Mouse (Mus musculus): ENCODE data around the gene Gli3.

The Gli3 gene

DNA sequence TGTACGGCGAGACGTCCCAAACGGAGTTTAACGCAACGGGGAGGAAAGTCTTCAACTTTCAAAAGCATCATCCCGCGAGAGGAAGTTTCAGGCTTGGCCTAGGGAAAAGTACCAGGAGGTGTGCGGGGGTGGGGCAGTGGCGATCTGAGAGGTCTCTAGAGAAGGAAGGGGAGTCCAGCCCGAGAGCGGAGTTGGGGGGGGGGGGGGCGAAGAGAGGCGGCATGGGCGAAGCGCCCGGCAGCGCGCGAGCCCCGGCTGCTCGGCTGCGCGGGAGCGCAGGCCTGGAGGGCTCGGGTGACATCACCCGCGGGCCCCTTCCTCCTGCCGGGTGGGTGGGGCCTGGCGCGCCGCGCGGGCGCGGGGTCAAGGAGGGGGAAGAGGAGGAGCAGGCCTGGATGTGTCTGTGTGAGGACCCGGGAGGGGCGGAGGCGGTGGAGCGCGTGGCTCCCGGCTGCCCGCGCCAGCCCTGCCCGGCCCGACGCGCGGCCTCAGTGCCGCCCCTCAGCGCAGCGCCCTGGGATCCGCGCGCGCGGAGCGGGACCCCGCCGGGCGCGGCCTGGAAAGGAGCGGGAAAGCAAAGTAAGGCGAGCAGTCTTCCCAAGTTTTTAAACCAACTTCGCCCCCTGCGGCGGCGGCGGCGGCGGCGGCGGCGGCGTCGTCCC is at the start of gene Gli3:
Gene Gli3 (plus strand): TSS at position 406 of the 662 bp plus-strand sequence.
- DNase-seq (ENCODE audit: low spot score) = no peak

DNA sequence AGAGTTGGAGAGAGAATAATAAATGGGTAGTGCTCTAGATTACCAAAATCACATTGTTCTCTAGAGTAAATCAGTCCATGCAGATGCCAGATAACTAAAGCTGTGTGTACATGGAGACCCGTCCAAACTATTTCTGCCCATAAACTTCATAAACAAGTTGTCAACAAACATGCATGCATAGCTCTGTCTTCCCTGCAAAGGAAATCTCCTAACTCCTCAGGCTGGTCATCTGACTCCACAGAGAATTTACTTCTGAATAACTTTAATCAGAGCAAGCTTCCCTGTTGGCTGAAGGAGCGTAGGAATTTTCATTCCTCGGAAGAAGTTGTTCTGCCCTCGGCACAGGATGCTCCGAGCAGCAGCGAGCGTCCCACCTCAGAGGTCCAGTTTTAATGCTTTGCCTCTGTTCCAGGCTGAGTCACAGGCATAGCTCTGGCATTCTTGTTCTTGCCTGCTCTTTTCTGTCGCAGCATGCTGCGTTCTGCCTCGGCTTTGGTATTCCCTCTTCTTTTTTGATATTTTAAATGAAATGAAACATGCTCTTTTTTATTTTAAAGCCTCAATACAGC is 41.8 kb upstream of the Gli3 start:
- DNase-seq (ENCODE audit: low spot score) = no peak

DNA sequence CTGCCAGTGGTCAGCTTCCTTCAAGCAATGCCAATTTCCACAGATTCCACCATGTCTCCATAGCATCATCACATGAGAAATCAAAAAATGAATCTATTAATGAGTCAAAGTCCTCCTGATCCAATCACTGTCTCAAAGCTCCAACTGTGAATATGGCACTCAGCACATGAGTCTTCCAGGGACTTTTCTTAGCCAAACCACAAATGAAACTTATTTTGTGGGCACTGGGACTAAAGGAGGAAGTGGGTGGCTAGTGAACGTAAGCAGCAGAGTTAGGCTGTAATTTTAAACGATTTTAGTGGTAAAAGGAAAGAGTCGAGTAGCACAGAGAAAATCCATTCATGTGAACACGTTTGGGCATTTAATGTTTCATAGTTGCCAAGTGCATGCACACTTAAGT is 21.0 kb upstream of the Gli3 start:
- no peak for DNase-seq (ENCODE audit: low spot score)

DNA sequence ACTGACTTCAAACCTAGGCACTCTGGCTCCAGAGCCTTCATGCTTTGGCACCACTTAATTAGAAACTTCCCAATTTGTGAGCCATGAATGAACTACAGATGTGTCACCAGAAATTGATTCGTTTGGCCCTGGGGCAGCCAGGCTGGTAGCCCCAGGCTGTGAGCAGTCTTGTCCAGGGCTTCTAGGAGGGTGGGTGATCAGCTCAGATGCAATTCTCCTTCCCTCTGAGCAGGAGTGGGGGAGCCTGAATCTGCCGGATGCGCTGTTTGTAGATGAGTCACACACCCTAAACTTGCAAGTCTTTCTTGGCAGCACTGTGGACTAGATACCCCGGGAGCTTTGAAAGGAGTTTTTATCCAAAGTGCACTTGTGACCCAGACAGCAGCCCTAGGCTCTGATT is 18.7 kb upstream of the Gli3 start:
- no peak for DNase-seq (ENCODE audit: low spot score)

DNA sequence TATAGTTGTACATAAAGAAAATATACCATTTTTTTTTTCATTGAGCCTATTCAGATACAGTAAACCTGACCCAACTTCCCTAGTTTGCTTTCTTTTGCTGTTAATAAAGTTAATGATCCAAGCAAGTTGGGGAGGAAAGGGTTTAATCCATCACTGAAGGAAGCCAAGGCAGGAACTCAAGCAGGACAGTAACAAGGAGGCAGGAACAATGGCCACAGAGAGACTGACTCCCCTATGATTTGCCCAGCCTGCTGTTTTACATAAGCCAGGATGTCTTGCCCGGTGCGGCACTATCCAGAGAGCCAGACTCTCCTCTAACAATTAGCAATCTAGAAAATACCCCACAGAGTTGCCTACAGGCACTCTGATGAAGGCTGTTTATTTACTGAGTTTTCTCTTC is 17.4 kb upstream of the Gli3 start:
- DNase-seq (ENCODE audit: low spot score) = no peak

DNA sequence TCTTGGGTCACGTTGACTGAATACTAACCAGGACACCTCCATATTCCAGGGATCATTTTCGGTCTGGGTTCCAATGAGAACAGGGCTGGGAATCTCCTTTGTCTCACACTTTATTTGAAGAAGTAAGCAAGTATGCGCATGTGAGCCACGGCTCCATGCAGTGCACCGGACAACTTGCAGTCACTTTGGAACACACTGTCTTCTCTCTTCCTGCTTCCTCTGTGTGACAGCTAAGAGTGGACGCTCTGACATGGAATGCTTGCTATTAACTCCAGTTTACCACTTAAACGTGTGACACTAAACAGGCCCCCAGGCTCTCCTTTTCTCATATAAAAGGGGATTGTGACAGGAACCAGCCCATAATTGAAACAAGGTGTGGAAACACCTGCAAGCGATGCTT is 17.0 kb upstream of the Gli3 start:
- DNase-seq (ENCODE audit: low spot score) = no peak

DNA sequence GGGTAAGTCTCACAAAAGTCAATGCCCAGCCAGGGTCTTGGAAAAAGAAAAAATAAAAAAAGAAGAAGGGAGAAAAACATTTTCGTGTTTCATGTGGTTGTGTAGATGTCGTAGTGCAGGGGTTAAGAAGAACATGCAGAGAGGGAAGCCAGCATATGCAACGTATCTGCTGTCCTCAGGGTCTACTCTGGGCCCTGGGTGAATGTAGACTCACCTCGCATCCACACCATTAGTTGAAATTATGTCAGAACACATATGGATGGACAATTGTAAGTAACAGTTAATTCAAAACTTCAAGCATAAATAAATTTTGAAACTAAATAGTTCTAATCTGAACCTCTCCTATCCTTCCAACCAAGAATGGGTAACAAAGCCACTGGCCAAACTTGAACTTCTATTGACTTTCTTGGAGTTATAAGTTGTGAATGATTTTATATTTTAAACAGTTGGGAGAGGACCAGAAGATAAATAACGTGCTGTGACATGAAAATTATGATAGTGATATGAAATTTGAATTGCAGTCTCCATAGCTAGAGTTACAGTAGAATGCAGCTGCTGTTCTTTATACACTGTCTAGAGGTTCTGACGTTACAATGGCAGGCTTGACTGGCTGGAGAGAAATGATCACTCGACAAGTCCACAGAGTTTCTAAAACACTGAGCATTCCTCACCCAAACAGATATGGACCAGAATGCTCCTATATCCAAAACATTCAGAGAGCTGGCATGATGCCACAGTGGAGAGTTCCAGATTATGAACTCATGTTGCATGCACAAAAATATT is 16.1 kb upstream of the Gli3 start:
- no peak for DNase-seq (ENCODE audit: low spot score)

DNA sequence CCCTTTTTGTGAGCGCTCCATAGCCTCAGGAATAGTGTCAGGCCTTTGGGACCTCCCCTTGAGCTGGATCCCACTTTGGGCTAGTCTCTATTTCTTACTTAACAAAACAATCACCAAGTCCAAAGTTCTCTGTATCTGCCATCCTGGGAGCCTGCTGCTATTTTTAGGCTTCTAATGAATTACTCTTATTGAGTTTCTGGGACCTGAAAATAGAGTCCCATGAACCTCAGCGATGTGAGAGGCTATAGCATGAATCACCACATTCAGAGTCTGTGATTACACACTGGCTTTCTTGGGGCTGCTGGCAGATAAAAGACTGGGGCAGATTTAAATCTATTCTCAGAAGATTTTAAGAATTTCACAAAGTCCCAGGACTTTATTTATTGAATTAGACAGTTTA is 12.1 kb upstream of the Gli3 start:
- DNase-seq (ENCODE audit: low spot score) = no peak

DNA sequence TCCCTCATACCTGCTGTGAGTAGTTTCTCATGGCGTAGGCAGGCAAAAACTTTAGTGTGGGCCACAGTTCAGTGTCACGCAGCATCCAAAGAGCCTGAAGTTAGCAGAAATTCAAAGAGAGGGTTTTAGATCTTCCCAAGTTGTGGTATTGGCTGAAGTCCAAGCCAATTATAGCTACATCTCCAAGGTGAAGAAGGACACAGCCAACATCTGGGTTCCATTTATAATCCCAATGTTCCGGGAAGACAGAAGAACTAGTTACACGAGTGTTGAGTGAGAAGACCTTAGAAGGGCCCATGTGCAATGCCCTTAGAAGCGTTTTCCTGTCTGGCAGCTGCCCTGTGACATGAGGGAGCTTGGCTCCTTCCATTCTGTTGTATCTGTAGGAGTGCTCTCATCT is 5.2 kb upstream of the Gli3 start:
- DNase-seq (ENCODE audit: low spot score) = no peak

DNA sequence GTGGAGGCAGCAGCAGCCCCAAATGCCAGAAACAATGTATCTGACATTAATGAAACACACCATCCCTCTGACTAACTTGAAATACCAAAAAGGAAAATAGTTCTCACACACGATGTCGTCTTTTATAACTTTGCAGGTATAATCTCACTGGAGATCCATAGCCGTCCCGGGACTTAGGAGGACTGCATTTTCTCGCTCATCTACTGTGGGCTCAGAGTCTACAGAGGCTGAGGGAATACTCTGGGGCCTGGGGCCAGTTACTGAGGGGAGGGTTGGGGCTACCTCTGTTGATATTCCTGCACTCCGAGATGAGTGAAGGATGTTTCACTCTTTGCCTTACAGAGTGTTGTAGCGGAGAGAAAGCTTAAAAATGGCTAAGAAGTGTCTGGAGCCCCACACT is 1.1 kb upstream of the Gli3 start:
- DNase-seq (ENCODE audit: low spot score) = no peak

DNA sequence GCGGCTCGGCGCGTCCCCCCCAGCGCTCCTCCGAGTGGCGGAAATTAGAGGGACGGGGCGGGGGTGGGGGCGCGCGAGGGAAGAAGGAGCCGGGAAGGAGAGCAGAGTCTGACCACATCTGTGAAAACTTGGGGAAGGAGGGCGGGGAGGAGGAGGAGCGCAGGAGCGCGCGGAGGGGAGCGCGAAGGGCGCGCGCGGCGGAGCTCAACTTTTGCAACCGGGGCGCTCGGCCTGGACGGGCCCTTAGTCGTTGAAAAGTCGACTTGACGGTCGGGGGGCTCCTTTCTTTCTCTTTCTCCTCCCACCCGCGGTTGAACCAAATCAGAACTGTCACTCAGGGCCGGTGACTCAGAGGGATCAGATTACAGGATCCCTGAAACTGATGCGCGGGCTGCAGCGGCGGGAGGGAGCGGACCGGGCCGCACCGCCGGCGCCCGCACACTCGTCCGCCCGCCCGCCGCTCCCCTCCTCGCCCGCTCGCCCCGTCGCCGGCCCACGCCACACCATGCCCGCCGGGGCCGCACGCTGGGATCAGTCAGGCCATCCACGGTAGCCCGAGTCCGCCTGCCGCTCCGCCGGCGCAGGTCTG is 551 bp downstream of the Gli3 start:
- no peak for DNase-seq (ENCODE audit: low spot score)

DNA sequence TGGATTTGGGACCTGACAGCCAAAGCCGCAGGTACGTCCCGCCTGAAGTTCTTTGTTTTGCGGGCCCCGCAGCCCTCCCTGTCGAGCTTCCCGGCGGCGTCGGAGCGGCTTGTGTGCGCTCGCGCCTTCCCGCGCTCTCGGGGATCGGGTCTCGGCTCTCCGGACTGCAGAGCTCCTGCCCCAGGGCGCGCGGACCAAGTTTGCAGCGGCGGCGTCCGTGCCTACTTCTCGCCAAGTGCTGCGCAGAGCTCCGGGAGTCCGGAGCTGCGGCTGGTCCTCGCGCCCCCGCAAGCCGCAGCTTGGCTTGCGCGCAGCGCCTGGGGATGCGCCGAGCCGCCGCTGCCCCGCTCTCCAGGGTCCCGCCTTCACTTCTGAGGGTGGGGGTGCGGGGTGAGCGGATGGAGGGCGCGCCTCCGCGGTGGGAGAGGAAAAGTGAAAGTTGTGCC is 1.1 kb downstream of the Gli3 start:
- no peak for DNase-seq (ENCODE audit: low spot score)

DNA sequence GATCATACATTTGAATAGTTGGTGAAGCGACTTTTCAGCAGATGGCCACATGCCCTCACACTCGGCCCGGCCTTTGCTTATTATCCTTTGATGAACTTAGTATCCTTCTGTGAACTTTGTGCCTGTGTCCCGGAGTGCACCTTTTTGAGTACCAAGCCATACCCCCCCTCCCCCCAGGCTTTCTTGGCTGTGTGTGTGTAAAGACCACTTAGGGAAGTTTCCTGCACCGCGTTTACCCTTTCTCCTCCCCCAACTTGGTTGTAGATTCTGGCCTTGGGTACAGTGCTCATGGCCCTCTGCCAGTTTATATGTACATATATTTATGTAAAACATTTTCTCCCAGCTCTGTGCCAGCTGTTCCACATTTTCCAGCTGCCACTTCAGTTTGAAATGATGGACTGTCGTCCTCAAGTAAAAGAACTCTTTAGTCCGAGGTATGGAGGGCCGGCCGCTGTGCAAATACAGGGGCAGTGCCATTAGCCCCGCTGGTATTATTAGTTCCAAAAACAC is 1.8 kb downstream of the Gli3 start:
- no peak for DNase-seq (ENCODE audit: low spot score)

DNA sequence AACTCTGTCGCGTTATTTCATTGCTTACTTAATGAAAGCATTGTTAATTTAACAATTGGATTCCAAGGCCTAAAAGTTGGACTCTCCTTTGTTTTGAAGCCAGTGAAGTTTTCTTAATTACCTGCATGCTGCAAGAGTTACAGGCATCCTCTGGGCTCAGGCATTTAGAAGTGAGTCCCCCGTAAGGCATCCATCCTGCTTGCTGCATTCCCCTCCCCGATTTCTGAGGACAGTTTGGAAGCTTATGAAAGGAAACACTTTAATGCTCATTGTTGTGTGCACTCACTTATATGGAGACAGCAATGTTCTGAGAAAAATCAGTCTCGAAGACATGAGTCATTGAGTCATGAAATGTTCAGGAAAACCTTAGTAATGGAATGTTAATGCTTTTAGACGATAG is 3.5 kb downstream of the Gli3 start:
- no peak for DNase-seq (ENCODE audit: low spot score)

DNA sequence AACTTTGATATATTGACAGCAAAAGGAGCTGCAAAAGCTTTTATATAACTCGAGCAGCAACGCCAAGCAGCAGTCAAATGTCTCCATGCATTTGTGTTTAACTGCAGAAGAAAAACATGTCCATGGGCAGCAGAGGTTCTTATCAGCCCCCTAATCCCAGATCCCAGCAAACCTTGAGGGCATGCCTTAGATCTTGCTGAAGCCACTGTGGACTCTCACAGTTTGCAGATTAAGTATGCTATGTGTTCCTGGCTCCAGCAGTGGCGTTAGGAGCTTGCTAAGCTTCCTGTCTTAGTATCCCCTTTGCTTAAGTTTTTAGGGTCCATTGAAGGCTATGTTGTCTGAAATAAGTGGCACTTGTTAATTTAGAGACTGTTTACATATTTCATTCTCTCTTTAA is 4.4 kb downstream of the Gli3 start:
- DNase-seq (ENCODE audit: low spot score) = no peak

DNA sequence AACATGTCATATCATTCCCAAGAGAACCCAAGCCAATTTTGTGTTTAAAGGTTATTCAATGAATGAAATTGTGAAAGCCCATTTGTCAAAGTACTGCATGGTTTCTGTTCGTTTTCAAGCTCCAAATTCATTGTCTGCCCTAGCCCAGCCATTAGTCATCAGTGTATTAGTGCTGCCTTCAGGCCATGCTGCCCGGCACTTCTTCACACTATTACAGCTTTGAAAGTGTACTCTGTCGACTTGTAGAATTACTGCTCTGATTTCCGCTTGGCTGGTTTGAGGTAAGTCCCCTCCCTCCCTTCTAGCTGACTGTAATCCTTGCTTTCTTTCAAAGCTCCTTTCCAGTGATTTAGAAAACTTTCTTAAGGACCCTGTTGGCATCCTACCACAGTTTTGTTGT is 5.4 kb downstream of the Gli3 start:
- DNase-seq (ENCODE audit: low spot score) = no peak

DNA sequence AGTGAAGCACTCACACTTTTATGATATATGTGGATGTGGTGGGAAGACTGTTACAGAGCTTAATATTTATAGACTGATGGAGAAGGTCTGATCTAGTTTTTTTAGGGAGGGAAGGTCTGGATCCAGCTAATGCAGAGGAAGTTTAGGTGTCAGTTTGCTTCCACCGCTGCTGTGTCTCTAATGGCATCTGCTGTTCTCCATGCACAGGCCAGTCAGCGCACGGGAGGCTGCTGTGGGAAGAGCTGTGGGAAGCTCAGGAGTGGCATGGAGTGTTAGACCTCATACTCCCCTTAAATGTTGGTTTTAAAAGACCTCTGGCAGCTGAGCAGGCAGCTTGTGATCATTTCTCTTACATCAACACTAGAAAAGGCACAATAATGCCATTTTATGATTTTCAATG is 7.0 kb downstream of the Gli3 start:
- no peak for DNase-seq (ENCODE audit: low spot score)

DNA sequence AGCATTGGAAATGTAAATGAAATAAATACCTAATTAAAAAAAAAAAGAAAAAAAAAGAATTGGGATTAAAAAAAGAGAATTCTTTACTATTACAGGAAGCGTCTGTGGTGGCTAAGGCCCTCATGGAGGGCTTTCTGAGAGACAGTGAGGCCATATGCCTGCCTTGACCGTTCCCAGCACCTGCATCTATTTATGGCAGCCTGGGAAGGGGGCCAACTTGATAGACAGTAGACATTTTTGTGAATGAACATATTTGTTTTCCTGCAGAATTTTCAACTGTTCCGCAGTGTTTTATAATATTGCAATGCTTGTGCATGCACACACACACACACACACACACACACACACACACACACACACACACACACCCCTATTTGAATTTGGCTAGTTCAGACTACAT is 9.7 kb downstream of the Gli3 start:
- DNase-seq (ENCODE audit: low spot score) = no peak

DNA sequence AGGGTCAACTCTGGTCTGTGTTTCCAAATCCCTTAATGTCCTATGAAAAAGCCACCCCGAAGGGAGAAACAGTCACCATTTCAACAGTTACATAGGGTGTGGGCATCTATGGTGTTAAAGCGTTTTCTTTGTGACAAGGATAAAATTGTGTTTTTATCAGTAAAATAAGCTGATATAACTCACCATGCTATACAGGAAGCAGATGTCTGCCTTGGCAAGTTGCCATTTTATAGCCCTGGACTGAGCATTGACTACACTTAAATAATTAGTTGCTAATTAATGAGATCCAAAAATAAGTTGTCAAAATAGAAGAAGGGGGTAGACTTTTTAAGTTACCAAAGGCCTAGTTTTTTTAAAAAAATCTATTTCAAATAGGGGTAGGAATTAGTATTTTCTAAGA is 11.4 kb downstream of the Gli3 start:
- DNase-seq (ENCODE audit: low spot score) = no peak

DNA sequence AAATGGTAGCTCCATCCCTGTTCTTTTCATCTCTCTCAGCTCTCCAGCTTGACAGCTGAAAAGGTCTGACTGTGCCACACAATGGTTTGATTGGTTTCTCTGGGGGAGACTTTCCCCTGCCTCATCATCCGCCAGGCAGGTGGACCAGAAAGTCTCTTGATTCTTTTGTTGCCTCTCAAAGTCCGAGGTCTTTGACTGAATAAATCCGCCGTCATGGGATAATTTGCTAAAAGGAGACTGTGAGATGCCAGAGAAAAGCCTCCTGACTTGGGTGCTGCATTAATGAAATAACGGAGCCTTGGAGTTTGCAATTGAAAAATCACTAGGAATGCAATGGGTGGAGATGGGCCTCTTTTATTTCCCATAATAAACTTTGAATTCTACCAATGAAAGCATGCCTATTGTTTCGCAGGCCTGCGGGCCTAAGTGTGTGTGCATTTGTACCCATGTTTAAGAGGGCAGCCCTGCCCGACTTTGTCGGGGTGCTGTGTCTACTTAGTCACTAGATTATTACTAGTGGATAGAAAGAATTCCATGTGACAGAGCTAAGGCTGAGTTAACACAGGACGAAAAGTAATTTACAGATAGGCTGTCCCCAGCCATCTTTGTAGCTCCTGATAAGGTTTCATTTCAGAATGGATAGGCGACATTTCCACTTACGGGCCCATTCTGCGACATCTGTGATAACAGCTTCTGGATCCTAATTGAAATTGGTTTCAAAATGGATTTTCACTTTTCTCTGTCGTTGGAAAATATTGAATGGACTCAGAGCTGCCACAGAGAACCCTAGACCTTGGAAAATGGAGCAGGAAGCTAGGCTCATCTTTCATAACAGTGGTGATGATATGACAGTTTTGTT is 23.2 kb downstream of the Gli3 start:
- no peak for DNase-seq (ENCODE audit: low spot score)

DNA sequence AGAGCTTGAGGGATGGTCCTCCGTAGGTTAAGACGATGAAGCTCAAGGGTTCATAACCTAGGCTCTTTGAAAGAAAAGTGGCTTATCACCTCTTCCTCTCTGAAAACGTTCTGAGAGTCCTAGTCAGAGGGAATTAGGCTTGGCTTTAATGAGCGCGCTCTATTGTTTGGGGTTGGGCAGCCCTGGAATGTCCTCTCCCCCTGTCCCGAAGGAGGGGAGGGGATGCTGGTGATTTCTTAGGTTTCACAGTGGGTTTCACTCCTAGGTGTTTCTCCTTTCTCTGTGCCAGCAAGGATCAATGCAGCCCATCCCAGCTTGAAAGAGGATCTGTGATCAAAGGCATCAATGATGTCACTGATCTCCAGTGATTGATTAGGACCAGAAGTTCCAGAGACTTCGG is 24.3 kb downstream of the Gli3 start:
- no peak for DNase-seq (ENCODE audit: low spot score)

DNA sequence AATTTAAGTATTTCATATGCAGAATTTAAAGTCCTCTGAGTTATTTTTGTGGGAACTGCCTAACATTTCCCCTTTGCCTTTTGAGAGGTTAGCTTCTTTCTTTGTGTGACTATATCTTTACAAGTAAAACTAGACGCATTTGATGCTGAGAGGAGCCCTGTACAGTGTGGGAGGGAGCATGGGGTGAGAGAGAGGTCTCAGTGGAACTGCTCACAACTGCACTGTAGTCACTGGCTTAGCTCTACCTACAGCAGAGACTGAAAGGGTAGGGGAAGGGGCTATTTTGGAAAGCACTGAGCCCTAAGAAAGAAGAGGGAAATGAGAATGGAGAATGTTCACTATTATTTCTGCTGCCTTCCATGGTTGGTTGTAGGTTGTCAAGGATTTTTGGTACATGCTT is 25.0 kb downstream of the Gli3 start:
- no peak for DNase-seq (ENCODE audit: low spot score)

All from c-Kit-positive CD71-positive TER-119-positive erythroid progenitor cells, embryonic 14.5 days (primary cell).